Mouse (Mus musculus) 3T3-L1 (cell line): ENCODE measurements at regions not wholly inside any gene's neighbourhood (a gene's known extent, or its start where the extent isn't known, plus 50 kb on each side); places are given as distances from the start of the nearest gene placed in this dataset.

Experiments used
- DNase-seq: peaks from one replicate; pipeline ENCODE4 v3.0.0-alpha.2; 2015; ENCODE audit warnings: low read depth, low spot score

DNA sequence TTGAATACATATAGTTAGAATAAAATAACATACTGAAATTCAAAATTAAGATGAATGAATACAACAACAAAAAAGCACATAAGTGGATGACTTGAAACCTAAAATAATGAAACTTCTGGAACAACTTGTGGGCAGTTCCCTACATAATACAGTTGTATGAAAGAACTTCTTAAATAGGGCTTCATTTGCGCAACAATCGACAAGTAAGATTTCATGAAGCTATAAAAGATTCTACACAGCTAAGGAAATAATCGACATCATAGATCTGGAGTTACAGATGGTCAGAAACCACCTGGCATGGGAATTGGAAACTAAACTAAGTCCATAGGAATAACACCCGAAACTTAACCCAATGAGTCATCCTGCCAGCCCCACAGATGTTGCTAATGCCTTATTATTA lies 491.5 kb upstream of the Ctnnd2 start:
- peak; percentile 19 for DNase-seq

DNA sequence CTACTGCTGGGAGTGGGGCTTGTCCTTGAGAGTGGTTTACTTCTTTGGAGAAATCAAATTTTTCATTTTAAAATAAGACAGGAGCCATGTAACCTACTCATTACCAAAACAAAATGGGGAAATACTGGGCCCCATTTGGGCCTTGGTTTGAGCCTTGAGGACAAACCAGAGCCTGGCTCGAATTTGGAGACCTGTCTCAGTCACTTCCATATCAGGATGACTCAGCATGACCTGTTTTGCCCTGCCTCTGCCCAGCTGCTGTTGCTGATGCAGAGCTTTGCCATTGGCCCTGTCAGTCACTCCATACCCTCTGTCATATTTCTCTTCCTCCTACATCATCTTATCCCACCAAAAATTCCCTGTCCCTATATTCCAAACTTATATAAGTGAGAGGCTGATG lies 485.5 kb upstream of the Ctnnd2 start:
- peak; percentile 47 for DNase-seq
